Mouse (Mus musculus) natural killer cell, adult 2 months (primary cell): Measurements from ENCODE around the gene Bmper.

Experiments used
- DNase-seq, 2 experiments: peaks; one replicate each; pipeline ENCODE4 v3.0.0; 2022; ENCODE audit warnings: low spot score in 2 of 2

Gene Bmper

GRCm38 (mm10) chr9:23433238-23433637 is 210.4 kb downstream of the Bmper start:
- no peak for DNase-seq

GRCm38 (mm10) chr9:23436751-23437150 is 213.9 kb downstream of the Bmper start:
- DNase-seq: no peak

- DNase-seq: no peak
These were observed 215.8 kb downstream of the Bmper start for GRCm38 (mm10) chr9:23438662-23439061.

- DNase-seq: no peak
These were observed 219.3 kb downstream of the Bmper start for GRCm38 (mm10) chr9:23442168-23442567.

GRCm38 (mm10) chr9:23444975-23445374 is 222.1 kb downstream of the Bmper start:
- DNase-seq: no peak

GRCm38 (mm10) chr9:23447271-23447961 is 224.5 kb downstream of the Bmper start:
- no peak for DNase-seq

GRCm38 (mm10) chr9:23453309-23453708 is 230.4 kb downstream of the Bmper start:
- DNase-seq: no peak

GRCm38 (mm10) chr9:23457186-23457585 is 234.3 kb downstream of the Bmper start:
- no peak for DNase-seq

GRCm38 (mm10) chr9:23460721-23461120 is 237.8 kb downstream of the Bmper start:
- no peak for DNase-seq

- no peak for DNase-seq
These were observed 240.2 kb downstream of the Bmper start for GRCm38 (mm10) chr9:23462949-23463608.

GRCm38 (mm10) chr9:23464981-23465630 is 242.2 kb downstream of the Bmper start:
- no peak for DNase-seq

- DNase-seq: no peak
These were observed 247.0 kb downstream of the Bmper start for GRCm38 (mm10) chr9:23469886-23470285.

- DNase-seq: no peak
These were observed 263.0 kb downstream of the Bmper start for GRCm38 (mm10) chr9:23485851-23486250.

- no peak for DNase-seq
These were observed 264.0 kb downstream of the Bmper start for GRCm38 (mm10) chr9:23486725-23487378.

- DNase-seq: no peak
These were observed 265.4 kb downstream of the Bmper start for GRCm38 (mm10) chr9:23488265-23488664.

GRCm38 (mm10) chr9:23495400-23495799 is 272.5 kb downstream of the Bmper start:
- no peak for DNase-seq

- DNase-seq: no peak
These were observed 274.8 kb downstream of the Bmper start for GRCm38 (mm10) chr9:23497626-23498025.

- DNase-seq: no peak
These were observed 311.0 kb downstream of the Bmper start for GRCm38 (mm10) chr9:23533870-23534269.
